Mouse (Mus musculus): ENCODE data around the gene Mettl7a1.
"Not testable (repeated sequence)": the region's sequence is repeated elsewhere in the genome, so short reads cannot be mapped to it uniquely, and the experiment has no call there.

The Mettl7a1 gene

GRCm38 (mm10) chr15:100300499-100300898, 3.4 kb upstream of the Mettl7a1 start:
- DNase-seq (ENCODE audit: low spot score in 2 of 2): no peak

DNA sequence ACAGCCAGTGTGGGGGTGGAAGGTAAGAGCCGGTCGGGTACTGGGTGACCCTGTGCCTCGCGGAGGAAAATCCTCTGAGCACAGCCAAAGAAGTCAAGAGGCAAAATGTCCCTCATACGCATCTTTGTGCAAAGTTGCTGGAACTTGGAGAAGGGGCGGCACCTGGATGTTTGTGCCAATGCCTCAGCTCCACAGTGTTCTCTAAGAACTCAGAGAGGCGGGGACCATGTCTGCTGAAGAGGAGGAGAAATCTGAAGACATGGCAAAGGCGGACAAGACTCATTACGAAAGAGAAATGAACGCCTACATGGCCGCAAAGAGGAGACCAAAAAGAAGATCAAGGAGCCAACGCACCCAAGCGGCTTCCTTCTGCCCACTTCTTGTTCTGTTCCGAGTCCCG, 2.4 kb upstream of the Mettl7a1 start:
- no peak for DNase-seq (ENCODE audit: low spot score in 2 of 2)

- no peak for DNase-seq (ENCODE audit: low spot score in 2 of 2)
Observed at GRCm38 (mm10) chr15:100303428-100304018, 417 bp upstream of the Mettl7a1 start.

GRCm38 (mm10) chr15:100306201-100306600, 2.3 kb downstream of the Mettl7a1 start:
- DNase-seq (ENCODE audit: low spot score in 2 of 2): no peak

- DNase-seq (ENCODE audit: low spot score in 2 of 2): peak in 1 of 2 experiments; percentile 40
Observed at GRCm38 (mm10) chr15:100307438-100308096, 3.6 kb downstream of the Mettl7a1 start.

GRCm38 (mm10) chr15:100312346-100312745, 8.4 kb downstream of the Mettl7a1 start:
- no peak for DNase-seq (ENCODE audit: low spot score in 2 of 2)

DNA sequence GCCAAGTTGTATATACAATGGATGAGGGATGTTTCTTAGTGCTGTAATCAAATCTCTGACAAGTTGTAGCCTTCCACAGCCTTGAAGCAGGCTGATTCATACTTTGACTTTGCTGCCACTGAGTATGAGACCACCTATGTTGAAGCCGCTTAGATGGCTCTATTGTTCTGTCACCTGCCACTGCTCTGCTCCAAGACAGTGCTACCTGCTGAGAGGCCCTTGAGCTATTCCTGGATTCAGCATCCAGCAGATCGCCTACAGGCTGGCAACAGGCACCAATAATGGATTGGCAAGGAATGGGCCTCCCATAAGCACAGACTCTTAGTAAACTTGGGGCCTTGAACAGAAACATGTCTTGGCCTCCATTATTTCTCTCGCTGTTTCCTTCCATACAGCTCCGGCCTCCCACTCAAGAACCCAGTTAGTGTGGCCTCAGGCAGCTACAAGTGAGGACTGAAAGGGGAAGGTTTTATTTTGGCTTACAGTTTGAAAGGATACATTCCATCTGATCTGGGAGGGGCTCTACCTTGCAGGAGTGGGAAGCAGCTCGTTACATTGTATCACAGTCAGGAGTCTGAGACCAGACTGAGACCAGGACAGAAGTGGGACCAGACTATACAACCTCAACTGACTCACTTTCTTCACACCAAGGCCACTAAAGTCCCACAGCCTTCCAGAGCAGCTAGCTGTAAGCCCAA, 10.7 kb downstream of the Mettl7a1 start:
- no peak for DNase-seq (ENCODE audit: low spot score in 2 of 2)

GRCm38 (mm10) chr15:100318014-100318671, 14.2 kb downstream of the Mettl7a1 start:
- not testable (repeated sequence) for DNase-seq (ENCODE audit: low spot score in 2 of 2)

DNA sequence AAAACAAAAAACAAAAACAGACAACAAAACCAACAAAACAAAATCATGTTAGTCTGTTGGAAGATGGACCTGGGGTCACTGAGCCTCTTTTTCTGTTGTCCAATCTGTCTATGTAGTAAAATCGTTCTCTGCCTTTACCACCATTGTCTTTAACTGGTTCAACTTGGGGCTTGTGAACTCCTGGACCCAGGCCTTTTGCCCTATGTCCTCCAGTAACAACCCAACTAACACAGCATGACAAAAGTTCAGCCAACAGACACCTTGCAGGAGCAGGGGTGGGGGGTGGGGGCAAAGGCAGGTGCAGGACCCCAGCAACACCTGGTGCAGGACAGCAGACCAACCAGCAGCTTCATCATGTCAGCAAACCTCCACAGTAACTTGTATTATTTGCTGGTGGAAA, 15.9 kb downstream of the Mettl7a1 start:
- no peak for DNase-seq (ENCODE audit: low spot score in 2 of 2)

DNA sequence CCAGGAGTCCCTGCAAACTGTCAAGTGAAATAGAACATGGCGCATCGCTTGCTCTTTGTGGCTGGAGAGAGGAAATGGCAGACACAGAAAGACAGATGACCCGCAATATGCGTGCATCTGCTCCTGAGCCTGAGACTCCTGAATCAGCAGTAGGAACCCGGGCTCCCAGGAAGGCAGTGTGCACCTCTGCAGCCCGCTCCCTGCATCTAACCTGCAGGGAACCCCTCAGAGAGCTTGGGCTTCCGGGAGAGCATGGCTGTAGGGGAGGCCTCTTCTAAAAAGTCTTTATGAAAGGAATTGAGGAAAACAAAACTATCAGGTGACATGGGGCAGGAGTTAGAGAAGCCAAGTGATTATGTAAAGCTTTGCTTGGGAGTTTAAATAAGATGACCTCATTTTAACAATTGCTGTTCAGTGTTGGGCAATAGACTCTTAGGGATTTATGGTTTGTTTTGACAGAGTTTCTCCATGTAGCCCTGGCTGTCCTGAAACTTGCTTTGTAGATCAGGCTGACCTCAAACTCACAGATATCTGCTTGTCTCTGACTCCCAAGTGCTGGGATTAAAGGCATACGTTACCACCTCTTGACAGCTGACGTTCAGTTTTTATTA, 16.5 kb downstream of the Mettl7a1 start:
- DNase-seq (ENCODE audit: low spot score in 2 of 2): no peak

DNA sequence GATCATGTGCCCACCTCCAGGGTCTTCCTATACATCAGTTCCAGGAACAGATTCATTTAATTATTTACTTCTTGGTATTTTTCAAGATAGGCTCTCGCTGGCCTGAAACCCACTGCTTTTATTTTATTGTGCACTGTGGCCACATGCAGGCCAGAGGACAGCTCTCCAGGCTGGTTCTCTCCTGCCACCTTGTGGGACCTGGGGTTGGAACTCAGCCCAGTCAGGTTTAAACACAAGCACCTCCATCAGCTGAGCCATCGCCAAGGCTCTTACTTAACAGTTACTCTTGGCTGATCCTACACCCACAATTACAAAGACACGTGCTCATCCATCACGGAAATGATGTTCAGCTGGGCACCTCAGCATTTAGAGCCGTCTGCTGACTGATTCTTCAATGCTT, 17.2 kb downstream of the Mettl7a1 start:
- no peak for DNase-seq (ENCODE audit: low spot score in 2 of 2)

GRCm38 (mm10) chr15:100324021-100324591, 20.2 kb downstream of the Mettl7a1 start:
- DNase-seq (ENCODE audit: low spot score in 2 of 2): peak; percentile 31 to 59

DNA sequence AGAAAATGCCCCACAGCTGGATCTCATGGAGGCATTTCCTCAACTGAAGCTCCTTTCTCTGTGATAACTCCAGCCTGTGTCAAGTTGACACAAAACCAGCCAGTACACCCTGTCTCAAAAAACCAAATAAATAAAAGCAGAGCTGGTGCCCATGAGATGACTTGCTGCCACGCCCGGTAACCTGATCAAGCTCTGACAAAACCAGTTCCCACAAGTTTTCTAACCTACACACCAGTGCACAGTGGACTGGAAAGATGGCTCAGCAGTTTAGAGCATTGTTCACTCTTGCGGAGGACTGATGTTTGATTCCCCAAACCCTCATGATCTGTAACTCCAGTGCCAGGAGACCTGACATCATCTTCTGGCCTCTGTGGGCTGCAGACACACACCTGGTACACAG, 21.3 kb downstream of the Mettl7a1 start:
- DNase-seq (ENCODE audit: low spot score in 2 of 2): no peak

- not testable (repeated sequence) for DNase-seq (ENCODE audit: low spot score in 2 of 2)
Observed at GRCm38 (mm10) chr15:100328089-100328488, 24.1 kb downstream of the Mettl7a1 start.

DNA sequence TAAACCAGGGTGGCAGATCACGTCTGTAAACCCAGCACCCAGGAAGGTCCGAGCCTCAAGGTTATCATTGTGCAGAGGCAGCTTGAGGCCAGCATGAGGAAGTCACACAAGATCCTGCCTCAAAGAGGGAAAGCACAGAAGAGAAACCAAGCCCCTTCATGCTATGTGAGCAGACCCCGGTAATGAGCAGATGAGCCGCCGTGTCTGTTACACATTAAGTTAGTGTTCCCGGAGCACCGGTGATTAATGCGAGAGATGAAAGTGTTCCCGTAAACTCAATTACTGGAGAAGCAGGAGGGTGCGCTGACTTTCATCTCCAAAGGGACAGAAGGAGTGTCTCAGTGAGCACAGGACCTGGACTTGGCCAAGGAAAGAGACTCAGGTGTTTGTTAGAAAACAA, 25.4 kb downstream of the Mettl7a1 start:
- not testable (repeated sequence) for DNase-seq (ENCODE audit: low spot score in 2 of 2)

- no peak for DNase-seq (ENCODE audit: low spot score in 2 of 2)
Observed at GRCm38 (mm10) chr15:100330739-100331138, 26.8 kb downstream of the Mettl7a1 start.

DNA sequence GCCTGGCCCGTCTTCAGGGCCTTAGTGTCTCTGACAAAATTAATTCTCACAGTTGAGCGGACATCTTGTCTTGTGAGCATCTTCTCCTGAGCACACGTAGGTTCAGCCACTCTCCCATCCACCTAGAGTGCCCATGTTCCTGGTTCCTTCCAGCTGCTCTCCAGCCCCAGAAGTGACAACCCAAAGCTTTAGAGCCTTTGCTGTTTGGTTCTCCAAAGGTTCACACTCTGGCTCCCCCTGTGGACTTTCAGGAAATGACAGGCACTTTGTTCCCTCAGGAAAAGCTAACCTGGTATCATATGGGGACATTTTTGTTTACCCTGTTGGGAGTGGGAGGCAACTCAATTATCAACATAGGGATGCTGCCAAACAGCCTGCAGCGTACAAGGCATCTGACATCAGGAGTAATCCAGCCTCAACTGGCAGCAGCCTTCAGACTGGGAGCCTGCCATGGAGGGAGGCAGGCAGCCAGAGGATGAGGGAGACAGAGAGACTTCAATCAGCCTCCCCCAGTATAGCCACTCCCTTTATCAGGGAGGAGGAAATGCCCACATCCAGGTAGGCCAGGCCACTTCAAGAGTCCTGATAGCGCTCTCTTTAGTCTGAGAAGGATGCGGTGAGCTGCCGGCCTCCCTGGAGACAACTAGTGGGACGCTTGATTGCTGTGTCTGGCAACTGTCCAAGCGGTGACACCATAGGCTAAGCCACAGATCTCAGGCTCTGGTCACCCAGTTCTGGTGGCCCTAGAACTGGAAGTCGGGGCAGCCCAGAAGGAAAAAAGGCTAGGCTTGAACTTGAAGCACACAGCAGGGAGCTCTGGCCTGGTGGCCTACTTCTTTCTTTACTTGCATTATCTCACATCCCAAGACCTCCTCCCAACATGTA, 28.4 kb downstream of the Mettl7a1 start:
- DNase-seq (ENCODE audit: low spot score in 2 of 2): not testable (repeated sequence)

DNA sequence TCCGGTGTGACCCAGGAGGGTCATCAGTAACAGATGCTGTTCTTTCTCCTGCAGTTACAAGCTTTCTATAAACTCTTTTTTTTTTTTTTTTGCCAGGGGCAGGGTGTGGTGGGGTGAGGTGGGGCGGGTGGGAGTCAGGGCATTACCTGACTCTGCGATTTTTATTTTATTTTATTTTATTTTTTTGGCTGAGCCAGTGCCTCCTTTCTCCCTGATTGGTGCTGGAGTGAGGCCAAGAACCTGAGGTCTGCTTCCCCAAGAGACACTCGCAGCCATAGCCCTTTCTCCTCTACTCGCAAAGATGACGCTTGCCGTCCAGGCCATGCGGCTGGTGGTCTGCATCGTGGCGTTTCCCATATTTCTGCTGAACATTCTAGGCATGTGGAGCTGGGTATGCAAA, 30.7 kb downstream of the Mettl7a1 start, which contains the start of gene Mettl7a3:
Gene Mettl7a3, plus strand, starts transcription at position 301 of the 400 bp plus-strand sequence.
- DNase-seq (ENCODE audit: low spot score in 2 of 2): no peak

DNA sequence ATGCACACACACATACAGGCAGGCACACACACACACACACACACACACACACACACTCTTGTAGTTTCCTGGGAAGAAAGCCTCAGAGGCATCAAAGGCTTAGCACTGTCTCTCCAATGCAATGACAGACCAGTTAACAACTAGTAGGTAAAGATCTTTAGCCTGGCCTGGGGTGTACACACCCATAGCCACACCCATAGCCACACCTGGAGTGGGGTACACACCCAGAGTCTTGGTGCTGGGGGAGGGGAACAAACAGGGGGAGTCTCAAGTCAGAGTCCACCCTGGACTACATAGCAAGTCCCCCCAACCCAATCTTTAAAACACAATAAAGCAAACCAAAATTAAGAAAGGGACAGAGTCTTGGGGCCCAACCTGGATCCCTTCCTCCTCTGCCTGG, 33.4 kb downstream of the Mettl7a1 start:
- DNase-seq (ENCODE audit: low spot score in 2 of 2): not testable (repeated sequence)

DNA sequence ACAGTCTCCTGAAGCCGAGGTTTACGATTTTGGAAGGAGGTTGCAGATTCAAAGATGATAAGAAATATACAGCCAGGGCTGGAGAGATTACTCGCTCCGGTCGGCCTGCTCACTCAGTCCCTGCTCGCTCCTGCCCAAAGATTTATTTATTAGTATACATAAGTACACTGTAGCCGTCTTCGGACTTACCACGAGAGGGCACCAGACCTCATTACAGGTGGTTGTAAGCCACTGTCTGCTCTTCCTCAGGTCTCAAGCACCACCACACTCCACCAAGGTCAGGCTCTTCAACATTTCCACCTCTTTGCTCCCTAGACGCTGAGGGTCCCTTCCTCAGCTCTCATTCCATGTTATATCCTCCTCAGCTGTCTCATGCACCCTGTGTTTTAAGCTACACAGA, 33.9 kb downstream of the Mettl7a1 start:
- peak; percentile 66 to 81 for DNase-seq (ENCODE audit: low spot score in 2 of 2)

Measured in spleen, postnatal 4 days (tissue).